Mouse (Mus musculus) v-Abl transformed pro-B cells (cell line): ENCODE measurements around the gene Synpr.

Experiments used
- in situ Hi-C, 2 experiments: fragments of 400-800 bp; cut with MboI; formaldehyde crosslinking; loops; one replicate each; pipeline ENCODE4 v1.15.1; 2025; ENCODE audit not compliant: unreplicated experiment in 2 of 2

The Synpr gene

DNA sequence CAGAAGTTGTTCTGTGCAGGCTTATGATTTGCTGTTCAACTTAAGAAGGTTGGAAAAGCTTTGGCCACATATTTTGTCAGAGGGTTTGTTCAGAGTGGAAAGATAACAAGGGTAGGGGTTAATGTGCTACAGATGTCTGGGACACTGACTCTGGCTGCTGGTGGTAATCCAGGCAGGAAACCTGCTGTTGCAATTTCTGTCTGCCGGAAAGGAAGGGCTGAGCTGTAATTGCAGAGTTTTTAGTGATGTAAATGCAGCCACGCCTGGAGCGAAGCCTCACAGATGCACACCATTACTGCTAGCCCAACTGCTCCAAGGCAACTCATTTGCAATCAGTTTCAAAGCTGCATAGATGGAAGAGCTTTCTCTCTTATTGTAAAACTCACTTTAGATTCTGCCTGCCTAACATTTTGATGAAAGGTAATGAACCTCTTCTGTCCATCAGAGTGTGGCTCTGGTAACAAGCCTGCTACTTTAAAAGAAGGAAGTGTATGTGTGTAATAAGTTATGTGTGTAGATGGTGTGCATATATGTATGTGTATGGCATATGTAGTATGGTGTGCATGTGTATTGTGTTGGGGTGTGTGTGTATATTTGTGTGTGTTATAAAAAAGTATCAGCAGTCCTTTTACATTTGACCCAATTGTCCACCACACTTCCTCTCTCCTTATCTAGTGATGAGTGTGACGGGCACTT lies 64.7 kb downstream of the Synpr start:
- in situ Hi-C loops: no loop called here

GRCm38 (mm10) chr14:13354154-13354553 lies 69.6 kb downstream of the Synpr start:
- in situ Hi-C loops: loop anchor here (10.0 to 25.0 kb wide), 3 partner anchors 561 to 1633 kb away; partner anchors contain the start of gene Gm281 (in 1 of the 2)

DNA sequence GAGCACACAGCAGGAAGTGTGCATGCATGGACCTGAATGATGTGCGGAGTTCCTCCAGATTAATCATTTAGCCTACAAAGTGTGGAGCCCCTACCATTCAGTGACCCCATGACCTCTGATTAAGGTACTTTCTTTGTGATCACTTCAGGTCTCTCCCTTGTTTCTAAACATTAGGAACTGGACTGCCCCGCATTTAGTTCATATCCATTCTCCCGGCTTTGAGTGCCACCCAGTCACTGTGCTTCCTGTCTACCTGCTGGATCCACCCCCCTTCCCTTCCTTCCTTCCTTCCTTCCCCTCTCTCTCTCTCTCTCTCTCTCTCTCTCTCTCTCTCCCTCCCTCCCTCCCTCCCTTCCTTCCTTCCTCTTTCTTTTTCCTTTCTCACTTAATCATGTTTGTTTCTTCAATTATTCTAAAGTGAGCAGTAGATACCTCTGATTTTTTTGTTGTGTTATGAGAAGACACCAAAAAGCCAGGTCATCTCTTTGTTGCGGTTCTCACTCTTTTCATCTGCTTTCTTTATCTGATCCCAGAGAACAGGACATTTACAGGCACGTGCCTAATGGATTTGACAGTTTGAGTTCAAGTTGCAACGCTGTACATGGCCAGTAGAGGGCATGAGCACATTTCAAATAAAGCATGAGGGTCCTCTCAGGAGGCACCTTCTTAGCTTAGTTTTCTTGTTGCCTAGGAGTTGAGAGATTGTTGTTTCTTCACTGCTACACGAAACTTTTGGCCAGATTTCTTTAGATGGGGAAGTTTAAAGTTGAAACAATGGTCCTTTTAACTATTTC lies 71.2 kb downstream of the Synpr start:
- in situ Hi-C loops: loop anchor here (5.0 to 25.0 kb wide), 5 partner anchors 559 to 1632 kb away; partner anchors contain the start of gene Gm281 (in 1 of the 2)

- in situ Hi-C loops: loop anchor here (5.0 to 25.0 kb wide), 5 partner anchors 558 to 1630 kb away; partner anchors contain the start of gene Gm281 (in 1 of the 2)
Measured at GRCm38 (mm10) chr14:13357101-13357667, 72.6 kb downstream of the Synpr start.

- in situ Hi-C loops: loop anchor here (5.0 to 25.0 kb wide), 5 partner anchors 557 to 1629 kb away; partner anchors contain the start of gene Gm281 (in 1 of the 2)
Measured at GRCm38 (mm10) chr14:13358037-13358436, 73.5 kb downstream of the Synpr start.

- in situ Hi-C loops: loop anchor here (25.0 kb wide), 2 partner anchors 1501 to 1626 kb away; no protein-coding TSS in a partner anchor
Measured at GRCm38 (mm10) chr14:13361184-13361583, 76.6 kb downstream of the Synpr start.

DNA sequence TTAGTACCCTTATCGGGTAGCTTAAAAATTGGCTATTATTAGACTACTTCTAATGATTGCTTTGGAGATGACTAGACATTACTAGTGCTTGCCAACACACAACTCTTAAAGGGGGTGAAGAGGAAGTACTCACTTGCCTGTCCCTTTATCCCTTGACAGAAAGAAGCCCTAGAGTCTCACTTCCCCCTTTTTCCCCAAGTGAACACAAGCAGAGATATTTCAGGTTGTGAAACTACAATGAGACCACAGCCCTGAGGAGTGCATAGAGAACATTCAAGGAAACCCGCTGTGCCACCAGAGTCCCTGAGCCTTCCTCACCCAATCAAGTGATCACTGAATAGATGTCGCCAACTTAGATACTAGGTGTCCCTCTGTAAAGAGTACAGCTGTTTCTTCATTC lies 77.1 kb downstream of the Synpr start:
- in situ Hi-C loops: loop anchor here (25.0 kb wide), 2 partner anchors 1501 to 1626 kb away; no protein-coding TSS in a partner anchor

- in situ Hi-C loops: loop anchor here (25.0 kb wide), 2 partner anchors 1494 to 1619 kb away; no protein-coding TSS in a partner anchor
Measured at GRCm38 (mm10) chr14:13368309-13368708, 83.7 kb downstream of the Synpr start.

DNA sequence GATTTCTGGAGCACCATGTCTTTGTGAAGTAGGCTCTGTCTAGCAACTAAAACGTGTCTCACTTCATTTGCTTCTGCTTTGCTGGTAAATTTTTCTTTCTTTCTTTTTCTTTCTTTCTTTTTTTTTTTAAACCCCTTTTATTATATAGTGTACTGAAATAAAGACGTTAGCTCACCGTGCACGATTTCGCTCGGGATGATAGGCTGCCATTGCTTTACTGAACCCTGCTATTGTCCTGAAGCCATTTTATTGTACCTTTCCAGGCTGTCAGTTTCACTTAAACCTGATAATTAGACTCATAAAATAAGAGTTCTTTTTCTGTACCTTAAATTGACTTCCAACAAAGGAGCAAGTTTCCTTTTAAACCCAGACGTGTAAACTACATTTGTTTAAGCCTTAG lies 104.5 kb downstream of the Synpr start:
- in situ Hi-C loops: no loop called here

GRCm38 (mm10) chr14:13389954-13390353 lies 105.4 kb downstream of the Synpr start:
- in situ Hi-C loops: no loop called here

- in situ Hi-C loops: no loop called here
Measured at GRCm38 (mm10) chr14:13399226-13400020, 114.8 kb downstream of the Synpr start.

DNA sequence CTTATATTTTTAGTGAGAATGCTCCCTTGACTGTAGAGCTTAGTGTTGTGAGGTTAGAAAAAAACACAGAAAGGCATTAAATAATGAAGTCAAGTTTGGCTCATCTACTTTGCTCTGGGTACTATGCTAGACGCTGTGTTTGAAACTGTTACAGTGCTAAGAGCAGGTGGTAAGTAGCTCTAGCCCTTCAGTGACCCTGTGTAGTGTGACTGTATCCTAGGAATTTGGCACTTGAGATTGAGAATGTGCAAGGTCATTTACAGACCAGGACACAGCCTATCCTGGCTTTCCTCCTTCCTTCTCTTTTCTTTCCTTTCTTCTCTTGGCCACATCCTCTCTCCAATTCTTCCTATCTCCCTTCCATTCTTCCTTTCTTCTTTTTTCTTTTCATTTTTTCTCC lies 127.1 kb downstream of the Synpr start:
- in situ Hi-C loops: no loop called here

- in situ Hi-C loops: no loop called here
Measured at GRCm38 (mm10) chr14:13440723-13441122, 156.1 kb downstream of the Synpr start.

DNA sequence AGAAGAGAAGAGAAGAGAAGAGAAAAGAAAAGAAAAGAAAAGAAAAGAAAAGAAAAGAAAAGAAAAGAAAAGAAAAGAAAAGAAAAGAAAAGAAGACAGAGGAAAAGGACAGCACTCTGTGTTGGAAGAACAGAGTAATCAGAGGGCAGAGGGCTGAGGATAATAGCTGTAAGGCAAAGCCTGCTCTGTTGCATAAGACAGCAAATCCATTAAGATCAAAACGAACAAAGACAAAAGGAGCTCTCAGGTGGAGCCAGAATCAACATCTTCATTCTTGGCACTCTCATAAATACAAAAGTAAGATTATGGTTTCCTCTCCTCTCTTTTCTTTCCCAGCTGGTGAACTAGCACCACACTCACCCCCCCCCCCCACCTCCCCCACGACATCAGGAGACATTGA lies 160.3 kb downstream of the Synpr start:
- in situ Hi-C loops: no loop called here

GRCm38 (mm10) chr14:13453461-13454204 lies 169.1 kb downstream of the Synpr start:
- in situ Hi-C loops: no loop called here

DNA sequence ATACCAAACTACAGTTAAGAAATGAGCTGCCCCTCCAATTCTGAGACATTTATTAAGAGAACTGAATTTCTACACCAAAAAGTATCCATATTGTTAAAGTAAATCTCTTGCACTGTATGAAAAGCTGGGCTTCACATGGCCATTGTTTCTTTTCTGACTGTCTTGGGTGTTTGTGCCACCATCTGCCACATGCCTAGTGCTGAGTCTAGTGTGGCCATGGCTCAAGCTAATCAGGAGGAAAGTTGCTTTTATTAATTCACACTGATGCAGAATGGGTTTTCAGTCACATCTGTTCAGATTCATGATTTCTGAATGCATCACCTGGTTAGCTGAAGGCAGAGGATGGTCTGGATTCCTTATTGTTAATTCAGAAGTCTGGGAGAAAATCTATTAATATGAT lies 170.4 kb downstream of the Synpr start:
- in situ Hi-C loops: no loop called here

- in situ Hi-C loops: no loop called here
Measured at GRCm38 (mm10) chr14:13459333-13459732, 174.8 kb downstream of the Synpr start.

- in situ Hi-C loops: no loop called here
Measured at GRCm38 (mm10) chr14:13469211-13469610, 184.6 kb downstream of the Synpr start.

GRCm38 (mm10) chr14:13477821-13478220 lies 193.2 kb downstream of the Synpr start:
- in situ Hi-C loops: no loop called here
